Mouse (Mus musculus): ENCODE results near the gene C1galt1.

Gene C1galt1

GRCm38 (mm10) chr6:7844802-7845679, at the start of gene C1galt1:
TSS of gene C1galt1 (plus strand) at chr6:7844842.
- DNase-seq (ENCODE audit: low spot score): peak; percentile 43

GRCm38 (mm10) chr6:7799969-7800368, 44.7 kb upstream of the C1galt1 start:
- no peak for DNase-seq (ENCODE audit: low spot score)

- no peak for DNase-seq (ENCODE audit: low spot score)
These were observed 40.7 kb upstream of the C1galt1 start for GRCm38 (mm10) chr6:7803765-7804542.

GRCm38 (mm10) chr6:7814146-7814545, 30.5 kb upstream of the C1galt1 start:
- DNase-seq (ENCODE audit: low spot score): no peak

GRCm38 (mm10) chr6:7816233-7816632, 28.4 kb upstream of the C1galt1 start:
- DNase-seq (ENCODE audit: low spot score): no peak

- no peak for DNase-seq (ENCODE audit: low spot score)
These were observed 22.0 kb upstream of the C1galt1 start for GRCm38 (mm10) chr6:7822688-7823087.

GRCm38 (mm10) chr6:7830793-7831192, 13.8 kb upstream of the C1galt1 start:
- no peak for DNase-seq (ENCODE audit: low spot score)

GRCm38 (mm10) chr6:7832564-7833175, 12.0 kb upstream of the C1galt1 start:
- no peak for DNase-seq (ENCODE audit: low spot score)

- no peak for DNase-seq (ENCODE audit: low spot score)
These were observed 773 bp upstream of the C1galt1 start for GRCm38 (mm10) chr6:7843726-7844411.

GRCm38 (mm10) chr6:7844412-7844801, 235 bp upstream of the C1galt1 start:
- DNase-seq (ENCODE audit: low spot score): peak; percentile 94

- no peak for DNase-seq (ENCODE audit: low spot score)
These were observed 1.0 kb downstream of the C1galt1 start for GRCm38 (mm10) chr6:7845680-7846017.

- DNase-seq (ENCODE audit: low spot score): no peak
These were observed 2.2 kb downstream of the C1galt1 start for GRCm38 (mm10) chr6:7846726-7847439.

- no peak for DNase-seq (ENCODE audit: low spot score)
These were observed 3.4 kb downstream of the C1galt1 start for GRCm38 (mm10) chr6:7847890-7848508.

GRCm38 (mm10) chr6:7848714-7849113, 4.1 kb downstream of the C1galt1 start:
- no peak for DNase-seq (ENCODE audit: low spot score)

GRCm38 (mm10) chr6:7851036-7851435, 6.4 kb downstream of the C1galt1 start:
- no peak for DNase-seq (ENCODE audit: low spot score)

GRCm38 (mm10) chr6:7852919-7853318, 8.3 kb downstream of the C1galt1 start:
- no peak for DNase-seq (ENCODE audit: low spot score)

GRCm38 (mm10) chr6:7853461-7853860, 8.8 kb downstream of the C1galt1 start:
- no peak for DNase-seq (ENCODE audit: low spot score)

- DNase-seq (ENCODE audit: low spot score): no peak
These were observed 12.1 kb downstream of the C1galt1 start for GRCm38 (mm10) chr6:7856682-7857290.

GRCm38 (mm10) chr6:7857356-7858247, 13.0 kb downstream of the C1galt1 start:
- DNase-seq (ENCODE audit: low spot score): no peak

GRCm38 (mm10) chr6:7858586-7858985, 13.9 kb downstream of the C1galt1 start:
- DNase-seq (ENCODE audit: low spot score): no peak
